Mouse (Mus musculus) hindlimb bud, embryonic 11.5 days (tissue): Measurements from ENCODE around the gene Selplg.

ENCODE experiments used
- DNase-seq: peaks from one replicate; pipeline ENCODE4 v3.0.0-alpha.2; 2012; ENCODE audit warnings: low read depth, low spot score; ENCODE audit errors: extremely low spot score

The Selplg gene

GRCm38 (mm10) chr5:113772905-113773519 is 59.4 kb downstream of the Selplg start:
- DNase-seq, result no peak

- peak; percentile 86 for DNase-seq
Observed at GRCm38 (mm10) chr5:113772450-113772895, 60.0 kb downstream of the Selplg start, which contains the start of the genes Sart3 and Iscu. Sart3 (minus strand) TSS chr5:113772510. Iscu (plus strand) TSS chr5:113772748.

DNA sequence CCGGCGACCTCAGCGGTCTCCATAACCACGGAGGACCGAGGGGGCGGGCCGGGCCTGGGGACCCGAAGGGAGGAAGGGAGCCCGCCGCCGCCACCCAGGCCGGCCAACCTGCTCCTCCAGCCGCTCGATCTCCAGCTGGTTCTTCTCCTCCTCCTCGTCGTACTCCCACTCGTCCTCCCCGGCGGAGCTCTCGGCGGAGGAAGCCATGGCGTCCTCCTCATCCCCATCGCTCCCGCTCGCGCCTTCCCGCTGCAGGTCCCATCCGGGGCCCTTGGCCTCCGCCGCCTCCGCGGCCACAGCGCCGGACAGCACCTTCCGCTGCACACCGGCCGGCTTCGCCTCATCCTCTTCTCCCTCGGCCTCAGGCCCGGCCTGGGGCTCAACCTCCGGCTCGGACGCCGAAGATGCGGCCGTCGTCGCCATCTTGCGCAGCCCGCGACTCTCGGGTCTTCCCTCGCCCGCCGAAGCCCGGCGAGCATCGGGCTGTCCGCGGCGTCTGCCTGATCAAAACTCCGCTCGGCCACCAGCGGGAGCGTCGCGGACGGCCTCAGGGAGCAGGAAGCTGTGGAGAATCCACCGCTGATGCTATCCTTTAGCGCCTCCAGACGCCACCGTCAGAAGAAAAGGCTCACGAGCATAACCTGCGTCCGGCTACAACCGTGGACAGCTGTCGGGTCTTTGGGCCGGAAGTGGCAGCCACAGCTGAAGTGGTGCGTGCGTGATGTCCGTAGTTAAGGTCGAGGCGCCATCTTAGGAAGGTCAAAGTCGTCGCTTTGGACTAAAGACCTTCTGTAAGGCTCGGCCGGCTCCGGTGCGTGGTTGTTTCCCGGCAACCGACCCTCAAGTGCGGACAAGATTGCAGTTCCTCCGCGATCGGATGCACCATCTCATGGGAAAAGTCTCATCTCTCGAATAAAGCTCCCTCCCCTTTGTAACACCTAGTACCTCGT is 61.0 kb downstream of the Selplg start:
- DNase-seq, result peak; percentile 69

DNA sequence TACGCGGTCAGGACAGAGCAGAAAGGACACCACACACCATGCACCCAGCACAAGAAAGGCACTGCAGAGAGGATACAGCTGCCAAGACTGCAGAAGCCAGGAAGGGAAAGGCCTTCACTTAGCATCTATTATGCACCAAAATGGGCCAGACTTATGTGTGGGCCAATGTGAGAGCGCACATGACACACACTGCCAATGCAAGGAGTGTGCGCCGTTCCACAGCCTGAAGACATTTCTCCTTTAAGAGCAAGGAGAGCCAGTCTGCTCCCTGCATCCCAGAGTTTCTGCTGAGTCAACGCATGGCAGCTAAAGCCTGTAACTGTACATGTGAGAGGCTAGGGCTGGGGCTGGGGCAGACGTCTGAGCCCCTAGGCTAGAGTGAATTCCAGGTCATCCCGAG is 63.6 kb downstream of the Selplg start:
- DNase-seq, result no peak
